Mouse (Mus musculus) ovary, postnatal 36 days (tissue): ENCODE data around the gene Prpf8.
"Not testable (repeated sequence)": the region's sequence is repeated elsewhere in the genome, so short reads cannot be mapped to it uniquely, and the experiment has no call there.

Experiments
- DNase-seq: peaks from one replicate; pipeline ENCODE4 v3.0.0; 2022; ENCODE audit warnings: low spot score, mixed read lengths

The Prpf8 gene

DNA sequence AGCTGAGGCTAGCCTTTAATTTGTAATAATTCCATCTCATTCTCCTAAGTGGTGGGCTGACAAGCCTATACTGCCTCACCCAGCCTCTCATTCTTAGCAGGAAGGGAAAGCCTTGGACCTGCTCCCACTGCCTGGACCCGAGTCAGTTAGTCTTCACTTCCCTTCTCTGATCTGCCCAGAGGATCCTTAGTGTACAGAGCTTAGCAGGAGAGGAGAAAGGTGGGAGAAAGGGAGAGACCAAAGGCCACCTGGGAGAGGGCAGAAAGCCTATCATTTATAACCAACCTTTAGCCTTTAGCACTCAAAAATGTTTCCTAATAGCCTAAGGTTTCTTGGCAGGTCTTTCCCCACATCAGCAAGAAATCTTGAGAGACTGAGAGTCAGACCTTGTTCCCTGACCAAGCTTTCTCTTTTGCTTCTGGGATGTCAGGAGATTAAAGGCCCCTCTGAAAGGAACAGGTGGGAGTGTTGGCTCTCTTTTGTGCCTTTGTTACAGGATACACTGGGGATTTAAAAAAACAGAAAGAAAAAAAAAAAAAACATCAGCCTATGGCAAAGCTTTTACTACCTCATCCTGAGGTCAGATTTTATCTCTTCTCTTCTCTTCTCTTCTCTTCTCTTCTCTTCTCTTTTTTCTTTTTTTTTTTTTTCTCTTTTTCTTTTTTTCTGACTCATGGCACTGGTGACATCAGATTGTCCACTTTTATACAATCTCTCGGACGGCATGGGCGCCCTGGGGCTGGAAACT, 47.8 kb downstream of the Prpf8 start:
- no peak for DNase-seq

DNA sequence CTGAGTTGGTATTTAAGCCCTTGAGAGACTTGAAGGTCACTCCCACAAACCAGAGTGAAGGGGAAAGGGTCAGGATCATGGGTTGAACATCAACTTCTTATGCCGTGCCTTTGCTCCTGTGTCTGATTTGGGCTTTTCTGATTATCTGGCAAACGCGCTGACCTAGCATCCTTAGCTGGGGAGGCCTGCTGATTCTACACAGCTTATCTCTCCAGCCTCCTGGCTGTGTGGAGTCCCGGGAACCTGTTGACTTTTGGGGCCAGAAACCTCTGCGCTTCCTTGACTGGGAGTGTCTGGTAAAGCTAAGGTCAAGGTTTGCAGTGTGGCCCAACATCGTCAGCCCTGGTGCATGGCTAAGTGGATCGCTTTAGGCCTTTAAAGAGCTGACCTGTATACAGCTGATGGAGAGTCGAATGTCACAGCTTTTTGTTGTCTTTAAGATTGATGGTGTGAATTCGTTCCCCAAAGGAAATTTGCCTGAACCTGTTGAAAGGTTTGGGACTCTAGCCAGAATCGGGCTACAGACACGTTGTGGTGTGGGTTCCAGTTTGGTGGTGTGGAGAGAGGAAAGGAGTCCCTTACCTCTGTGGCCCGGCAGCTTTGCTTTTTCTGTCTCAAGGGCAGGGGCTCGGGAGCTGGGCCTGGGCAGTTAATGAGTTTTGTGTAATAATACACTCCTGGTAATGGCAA, 48.6 kb downstream of the Prpf8 start:
- DNase-seq = no peak

DNA sequence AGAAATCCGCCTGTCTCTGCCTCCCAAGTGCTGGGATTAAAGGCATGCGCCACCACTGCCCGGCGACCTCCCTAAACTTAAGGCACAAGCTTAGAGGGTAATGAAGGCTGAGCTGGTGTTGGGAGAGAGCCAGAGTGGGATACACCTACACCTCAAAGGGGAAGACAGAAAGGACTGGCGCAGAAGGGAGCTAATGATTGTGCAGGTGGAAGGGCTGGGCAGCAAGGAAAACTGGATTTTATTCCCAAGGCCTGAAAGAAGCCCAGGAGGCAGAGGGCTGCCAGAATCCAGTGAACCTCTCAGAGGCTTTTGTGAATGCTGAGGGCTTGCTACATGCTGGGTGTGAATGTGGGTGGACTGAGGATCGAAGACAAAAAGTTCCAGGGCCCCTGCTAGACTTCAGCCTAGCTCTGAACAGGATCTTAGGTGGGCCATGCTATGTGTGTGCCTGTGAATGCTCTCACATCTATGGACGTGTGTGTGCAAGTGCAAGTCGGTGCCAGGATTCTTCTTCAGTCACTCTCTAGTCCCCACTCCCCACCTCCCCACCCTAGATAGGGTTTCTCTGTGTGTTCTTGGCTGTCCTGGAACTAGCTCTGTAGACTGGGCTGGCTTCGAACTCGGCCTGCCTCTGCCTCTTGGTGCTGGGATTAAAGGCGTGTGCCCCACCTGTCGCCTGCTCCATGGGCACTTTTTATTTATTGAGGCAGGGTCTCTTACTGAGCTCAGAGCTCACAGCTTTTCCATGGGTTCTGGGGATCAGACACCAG, 49.8 kb downstream of the Prpf8 start:
- no peak for DNase-seq

DNA sequence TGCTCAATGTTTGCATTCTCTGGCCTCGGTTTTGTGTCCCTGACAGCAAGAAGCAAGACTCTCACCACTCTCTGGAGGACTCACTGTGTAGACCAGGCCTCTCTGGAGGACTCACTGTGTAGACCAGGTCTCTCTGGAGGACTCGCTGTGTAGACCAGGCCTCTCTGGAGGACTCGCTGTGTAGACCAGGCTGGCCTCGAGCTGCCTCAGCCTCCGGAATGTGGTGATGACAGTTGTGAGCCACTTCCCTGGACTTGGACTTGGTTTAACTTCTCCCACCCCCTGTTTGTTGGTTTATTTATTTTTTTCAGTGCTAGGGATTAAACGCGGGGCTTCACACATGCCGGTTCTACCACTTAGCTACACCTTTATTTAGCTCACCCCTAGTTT, 50.4 kb downstream of the Prpf8 start:
- DNase-seq = no peak

DNA sequence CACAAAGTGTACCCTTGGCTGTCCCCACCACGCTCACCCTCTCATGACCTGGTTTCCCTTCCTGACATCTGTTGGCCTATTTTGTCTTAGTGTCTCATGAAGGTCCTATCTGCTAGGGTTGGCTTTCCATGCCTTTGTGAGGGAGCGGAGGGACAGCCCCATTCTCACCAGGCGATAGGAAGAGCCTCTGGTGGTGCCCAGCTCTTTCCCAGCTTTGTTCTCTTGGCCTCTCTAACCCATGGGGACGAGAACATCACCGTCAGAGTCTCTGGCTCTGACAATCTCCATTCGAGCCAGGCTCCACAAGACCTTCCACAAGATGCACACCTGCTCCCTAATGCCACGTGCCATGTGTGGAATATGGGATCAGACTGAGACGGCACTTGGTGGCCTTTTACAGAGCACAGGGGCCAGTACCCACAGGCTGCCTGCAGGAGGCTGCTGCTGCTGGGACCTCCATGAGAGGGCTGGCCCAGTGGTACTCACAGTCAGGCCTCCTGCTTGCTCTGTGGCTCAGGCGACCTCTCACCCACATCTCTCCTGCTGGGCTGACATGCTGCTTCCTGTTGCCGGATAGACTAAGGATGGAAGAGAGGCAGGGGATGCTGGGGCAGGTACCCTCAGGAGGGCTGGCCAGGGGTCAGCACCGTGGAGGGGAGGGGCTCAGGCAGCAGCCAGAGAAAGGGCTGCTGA, 51.0 kb downstream of the Prpf8 start:
- no peak for DNase-seq

DNA sequence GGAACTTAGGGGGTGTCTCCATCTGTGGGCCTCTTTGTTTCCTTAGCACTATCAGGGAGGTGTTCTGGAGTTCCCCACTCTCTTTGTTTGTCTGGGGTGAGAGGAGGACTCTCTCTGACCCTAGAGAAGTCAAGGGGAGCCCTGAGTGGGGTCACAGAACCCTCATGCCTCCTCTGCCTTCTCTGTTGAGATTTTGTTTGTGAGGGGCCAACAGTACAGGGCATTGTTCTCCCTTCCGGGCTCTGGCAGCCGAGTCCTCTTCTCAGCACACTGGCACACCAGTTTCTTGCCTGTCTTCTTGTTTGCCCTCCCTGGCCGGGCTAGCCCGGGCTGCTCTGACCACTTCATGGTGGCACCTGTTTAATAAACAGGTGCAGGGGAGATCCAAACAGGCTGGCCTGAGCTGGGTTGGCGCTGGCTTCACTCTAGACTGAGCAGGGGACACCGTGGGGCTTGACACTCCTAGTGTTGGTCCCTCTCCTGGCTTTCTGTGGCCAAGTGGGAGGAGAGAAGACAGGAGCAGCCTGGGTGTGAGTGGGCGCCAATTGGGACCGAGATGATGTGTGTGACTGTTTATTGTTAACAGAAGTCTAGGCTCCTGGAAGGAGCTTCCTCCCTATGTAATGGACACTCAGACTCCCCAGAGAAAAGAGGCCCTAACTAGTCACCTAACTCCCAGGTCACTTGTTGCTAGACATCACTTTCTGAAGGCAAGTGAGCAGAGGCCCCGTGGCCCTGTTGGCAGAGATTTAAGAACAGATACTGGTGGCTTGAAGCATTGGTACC, 51.8 kb downstream of the Prpf8 start:
- no peak for DNase-seq

DNA sequence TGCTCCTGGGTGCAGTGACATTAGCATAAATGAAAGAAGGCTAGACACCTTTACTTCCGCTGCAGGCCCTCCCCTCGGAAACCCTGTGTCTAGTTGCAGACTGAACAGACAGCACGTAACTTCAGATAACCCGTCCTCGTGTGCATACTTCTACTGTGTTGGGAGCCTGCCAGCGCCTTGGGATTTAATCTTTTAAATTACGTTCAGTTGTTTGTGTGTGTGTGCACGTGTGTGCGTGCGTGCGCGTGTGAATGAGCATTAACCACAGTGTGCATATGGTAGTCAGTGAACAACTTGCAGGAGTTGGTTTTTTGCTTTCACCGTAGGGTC, 52.3 kb downstream of the Prpf8 start:
- DNase-seq = no peak

DNA sequence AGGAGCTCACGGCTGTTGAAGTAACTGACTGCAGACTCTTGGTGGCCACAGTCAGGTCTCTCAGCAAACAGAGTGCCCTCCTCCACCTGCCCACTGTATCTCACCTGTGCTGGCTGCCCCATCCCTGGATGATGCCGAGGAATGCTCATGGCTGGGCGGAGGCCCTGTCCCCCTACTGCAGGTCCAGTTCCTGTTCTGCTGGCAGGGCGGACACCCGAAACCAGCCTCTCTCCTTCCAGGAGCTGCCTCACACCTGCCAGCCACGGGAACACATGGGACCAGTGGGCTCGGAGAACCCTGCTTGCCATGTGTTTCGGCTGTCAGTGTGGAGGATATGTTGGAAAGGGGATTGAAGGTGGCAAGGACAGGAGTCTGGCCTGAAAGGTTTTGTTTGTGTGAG, 53.6 kb downstream of the Prpf8 start:
- no peak for DNase-seq

DNA sequence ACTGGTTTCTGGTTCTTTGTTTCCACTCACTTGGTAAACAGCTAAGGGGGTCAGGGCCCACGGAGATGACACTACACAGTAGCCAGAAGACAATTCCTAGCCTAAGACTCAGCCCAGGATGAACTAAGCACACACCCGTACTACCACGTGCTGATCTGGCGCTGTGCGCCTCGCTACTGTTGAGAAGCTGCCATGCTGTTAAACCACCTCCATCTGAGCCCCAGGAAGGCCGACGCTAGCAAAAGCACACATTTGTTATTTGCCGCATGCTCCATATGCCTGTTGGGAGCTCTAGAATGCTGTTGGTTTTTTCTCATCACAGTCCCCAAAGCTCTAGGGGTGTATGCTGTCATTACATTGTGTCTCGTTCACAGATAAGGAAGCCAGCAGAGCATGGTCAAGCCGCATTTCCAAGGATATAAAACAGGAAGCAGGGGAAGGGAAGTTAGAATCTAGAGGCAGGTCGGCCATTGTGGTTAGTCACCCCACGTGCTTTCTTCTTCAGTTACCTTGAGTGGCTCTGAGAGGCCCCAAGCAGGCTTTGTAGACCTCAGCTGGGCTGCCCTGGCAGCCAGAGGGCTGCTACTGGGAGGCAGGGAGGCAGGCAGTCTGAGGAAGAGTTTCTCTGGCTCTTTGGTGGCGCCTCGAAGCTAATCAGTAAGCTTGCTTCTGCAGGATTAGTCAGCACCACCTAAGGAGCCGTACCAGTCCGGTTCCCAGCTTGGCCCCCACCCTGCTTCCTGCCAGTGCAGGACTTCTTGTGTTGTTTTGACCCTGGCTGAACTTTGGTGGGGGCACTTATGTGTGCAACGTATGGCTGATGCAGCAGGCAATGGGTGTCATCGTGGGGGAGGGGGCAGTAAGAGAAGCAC, 54.3 kb downstream of the Prpf8 start:
- DNase-seq = no peak

DNA sequence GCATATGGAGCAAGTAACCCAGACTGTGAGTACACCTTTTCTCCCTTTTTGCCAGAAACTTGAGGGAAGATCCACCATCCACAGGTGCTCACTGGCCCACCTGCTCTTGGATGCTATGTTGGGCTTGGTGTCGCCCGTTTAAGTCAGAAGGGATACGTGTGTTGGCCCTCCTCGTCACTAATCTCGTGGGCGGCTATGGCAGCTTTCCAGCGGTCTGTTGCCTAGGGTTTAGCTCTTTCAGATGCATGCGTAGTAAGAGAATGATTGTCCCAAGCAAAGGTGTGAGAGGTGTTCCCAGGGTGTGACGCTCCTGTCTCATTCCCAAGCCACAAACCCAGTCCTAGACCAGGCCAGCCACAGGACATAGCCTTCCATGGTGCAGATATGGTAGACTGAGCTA, 58.1 kb downstream of the Prpf8 start:
- no peak for DNase-seq

DNA sequence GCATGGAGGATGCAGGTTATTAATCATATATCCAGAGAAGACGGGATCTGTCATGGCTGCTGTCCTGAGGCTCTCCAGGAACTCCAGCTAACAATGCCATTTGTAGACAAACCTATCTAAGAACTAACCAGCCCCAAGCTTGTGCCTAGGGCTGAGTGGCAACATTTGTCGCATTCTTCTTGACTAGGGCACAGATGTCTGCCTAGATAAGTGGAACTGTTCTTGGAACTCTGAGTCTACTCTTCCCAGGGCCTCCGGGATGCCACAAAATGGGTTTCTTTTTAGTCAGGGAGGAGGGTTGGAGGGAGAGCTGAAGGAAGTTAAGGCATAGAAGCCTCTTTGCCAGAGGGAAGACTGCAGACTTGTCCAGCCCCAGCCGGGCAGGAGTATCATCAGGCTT, 59.4 kb downstream of the Prpf8 start:
- DNase-seq = no peak

DNA sequence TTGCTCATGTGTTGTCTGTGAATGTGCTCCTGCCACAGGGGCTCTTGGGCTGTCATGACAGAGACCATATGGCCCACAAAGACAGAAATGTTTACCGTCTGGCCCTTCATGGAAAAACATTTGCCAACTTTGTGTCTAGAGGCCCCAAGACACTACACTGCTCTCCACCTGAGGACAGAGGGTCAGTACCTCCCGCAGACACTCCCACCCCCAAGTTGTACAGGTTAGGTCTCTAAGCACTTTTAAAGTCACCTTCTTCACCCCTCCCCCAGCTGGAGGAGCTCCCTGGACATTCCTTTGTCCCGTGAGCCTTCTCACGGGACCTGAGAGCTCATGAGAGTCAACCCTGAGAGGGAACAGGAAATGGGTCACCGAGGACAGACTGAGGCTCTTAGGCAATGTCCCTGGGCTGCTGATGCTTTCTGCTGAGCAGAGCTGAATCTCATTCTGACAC, 63.1 kb downstream of the Prpf8 start:
- no peak for DNase-seq

DNA sequence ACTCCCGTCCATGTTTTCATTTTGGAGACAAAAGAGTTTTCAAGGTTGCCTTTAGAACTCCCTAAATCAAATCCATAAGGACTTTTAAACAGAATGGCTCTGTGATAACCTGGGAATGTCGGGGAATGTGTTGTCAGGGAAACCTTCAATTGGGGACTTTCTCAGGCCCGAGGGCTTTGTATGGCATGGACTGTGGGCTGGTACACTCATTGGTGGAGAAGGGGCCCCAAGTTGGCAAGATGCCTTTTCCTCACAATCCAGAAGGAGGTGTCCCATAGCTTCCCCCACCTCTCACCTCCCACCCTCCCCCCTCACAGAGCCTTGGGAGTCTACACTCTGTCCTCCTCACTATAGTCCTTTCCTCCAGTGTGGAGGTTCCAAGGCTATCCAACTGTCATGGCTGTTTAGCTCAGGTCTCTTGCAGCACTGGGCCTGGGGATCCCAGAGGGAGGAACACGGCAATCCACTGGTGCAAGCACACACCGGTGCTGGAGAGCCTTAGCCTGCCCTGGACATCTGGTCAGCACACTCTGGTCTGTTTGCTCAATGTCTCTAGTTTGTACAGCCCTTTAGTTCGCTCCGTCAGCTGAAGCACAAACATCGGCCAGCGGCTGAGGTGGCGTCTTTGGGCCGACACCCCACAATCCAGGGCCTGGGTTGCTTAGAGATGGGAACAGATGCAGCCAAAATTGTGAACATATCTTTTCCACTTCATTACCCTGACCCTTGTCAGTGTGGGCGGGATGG, 63.8 kb downstream of the Prpf8 start:
- no peak for DNase-seq

DNA sequence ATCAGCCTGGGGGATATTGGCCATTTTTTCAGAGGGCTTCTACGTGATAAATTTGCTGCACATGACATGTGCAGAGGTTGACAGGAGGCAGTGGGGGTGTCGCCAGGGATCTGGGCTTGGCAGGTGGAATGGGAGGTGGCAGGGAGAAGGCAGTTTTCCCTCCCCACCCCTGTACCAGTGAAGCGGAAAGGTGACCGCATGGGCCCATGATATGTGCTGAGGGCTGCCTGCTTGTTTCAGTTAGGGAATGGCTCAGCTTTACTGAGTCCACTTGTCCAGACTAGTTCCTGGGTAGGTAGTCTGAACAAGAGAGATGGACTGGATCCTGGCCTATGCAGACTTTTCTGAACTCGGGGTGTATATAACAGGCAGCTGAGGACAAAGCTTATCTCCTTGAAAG, 64.7 kb downstream of the Prpf8 start:
- DNase-seq = no peak

DNA sequence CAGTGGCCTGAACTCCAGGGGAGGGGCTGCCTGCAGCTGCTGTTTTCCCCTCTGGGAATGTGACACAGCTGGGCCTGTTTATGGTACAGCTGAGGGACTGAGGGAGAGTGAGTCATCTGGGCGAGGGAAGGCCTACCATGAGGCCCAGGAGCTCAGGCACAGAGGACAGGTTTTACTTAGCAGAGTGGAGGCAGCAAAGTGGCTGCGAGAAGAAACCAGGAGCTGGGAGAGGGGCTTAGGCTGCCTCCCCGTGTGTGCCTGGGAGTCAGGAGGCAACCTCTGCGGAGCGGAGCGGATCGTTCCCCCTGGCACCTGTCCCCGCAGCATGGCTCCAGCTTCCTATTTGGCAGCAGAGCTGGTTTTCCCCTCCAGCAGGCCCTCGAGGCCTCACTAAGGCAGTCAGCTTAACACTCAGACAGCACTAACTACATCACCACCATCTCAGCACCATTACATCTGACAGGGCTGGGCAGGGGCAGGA, 65.4 kb downstream of the Prpf8 start:
- no peak for DNase-seq

DNA sequence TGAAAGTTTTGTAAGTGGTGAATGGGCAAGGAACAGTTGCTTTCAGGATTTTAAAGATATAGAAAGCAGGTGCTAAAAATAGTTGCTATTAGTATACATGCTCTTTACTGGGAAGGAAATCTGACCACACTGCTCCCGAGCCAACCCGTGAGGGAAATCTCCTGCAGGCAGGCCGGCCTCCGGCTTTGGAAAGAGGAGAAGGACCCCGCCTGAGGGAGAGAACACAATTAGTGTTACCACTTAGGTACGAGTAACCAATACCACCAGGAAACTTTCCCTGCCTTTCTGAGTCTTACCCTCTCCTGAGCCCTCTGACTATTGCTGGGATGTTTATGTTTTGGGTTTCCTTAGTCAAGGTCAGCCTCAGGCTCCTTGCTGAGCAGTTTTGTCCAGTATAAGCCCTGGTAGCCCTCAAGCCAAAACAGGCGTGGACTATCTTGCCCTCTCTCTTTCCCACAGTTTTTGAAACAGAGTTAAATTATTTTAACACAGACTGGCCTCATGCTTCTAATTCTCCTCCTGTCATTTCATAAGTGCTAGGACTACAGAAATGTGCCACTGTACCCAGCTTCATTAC, 66.4 kb downstream of the Prpf8 start:
- DNase-seq = no peak

DNA sequence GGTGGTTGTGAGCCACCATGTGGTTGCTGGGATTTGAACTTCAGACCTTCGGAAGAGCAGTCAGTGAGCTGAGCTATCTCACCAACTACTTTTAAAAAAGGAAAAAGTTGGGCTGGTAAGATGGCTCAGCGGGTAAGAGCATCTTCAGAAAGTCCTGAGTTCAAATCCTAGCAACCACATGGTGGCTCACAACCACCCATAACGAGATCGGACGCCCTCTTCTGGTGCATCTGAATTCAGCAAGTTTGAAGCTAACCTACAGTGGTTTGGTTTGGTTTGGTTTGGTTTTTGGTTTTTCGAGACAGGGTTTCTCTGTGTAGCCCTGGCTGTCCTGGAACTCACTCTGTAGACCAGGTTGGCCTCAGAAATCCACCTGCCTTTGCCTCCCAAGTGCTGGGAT, 69.4 kb downstream of the Prpf8 start:
- DNase-seq = not testable (repeated sequence)

DNA sequence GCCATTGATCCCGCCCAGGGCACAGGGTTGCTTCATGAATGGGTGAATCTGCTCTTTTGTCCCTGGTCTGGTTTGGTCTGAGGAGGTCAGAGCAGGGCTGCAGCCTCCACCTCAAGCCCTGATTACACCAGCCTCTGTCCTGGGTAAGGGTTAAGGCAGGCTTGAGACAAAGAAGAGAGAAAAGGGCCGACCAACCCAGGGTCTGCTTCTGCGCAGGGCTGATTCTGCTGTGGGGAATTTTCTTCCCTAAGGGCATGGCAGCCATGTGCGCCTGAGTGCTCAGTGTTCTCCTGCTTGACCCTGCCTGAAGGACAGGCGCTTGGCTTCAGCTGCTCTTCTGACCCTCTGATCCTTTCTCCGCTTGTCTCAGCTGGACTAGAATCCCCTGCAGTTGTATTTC, 70.5 kb downstream of the Prpf8 start:
- DNase-seq = no peak

DNA sequence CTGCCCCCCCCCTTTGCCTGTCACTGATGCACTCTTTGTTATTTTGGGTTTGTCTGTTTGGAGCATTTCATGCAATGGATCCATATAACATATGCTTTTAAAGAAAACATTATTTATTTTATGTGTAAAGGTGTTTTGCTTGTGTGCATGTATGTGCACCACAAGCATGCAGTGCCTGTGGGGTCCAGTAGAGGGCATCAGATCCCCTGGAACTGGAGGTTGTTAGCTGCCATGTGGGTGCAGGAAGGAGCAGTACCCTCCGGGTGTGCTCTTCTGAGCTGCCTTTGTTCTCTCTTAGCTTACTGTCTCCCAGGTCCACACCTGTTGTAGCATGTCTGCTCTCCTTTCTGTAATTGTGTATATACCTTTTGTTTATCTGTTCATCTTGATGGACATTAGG, 71.5 kb downstream of the Prpf8 start:
- no peak for DNase-seq
